Mouse (Mus musculus) E14TG2a.4 (cell line): ENCODE results near the gene Selenof.

Source experiments
- CTCF ChIP-seq: conservative IDR thresholded peaks from 2 replicates; pipeline ENCODE4 v1.5.1; 2014; ENCODE audit warnings: low read length
- NANOG ChIP-seq: IDR thresholded peaks from 2 replicates; pipeline ENCODE4 v1.6.1; 2014; ENCODE audit warnings: borderline replicate concordance, low read length, mixed read lengths
- POU5F1 ChIP-seq: IDR thresholded peaks from 2 replicates; pipeline ENCODE4 v1.6.1; 2014; ENCODE audit warnings: low read length, borderline replicate concordance

DNA sequence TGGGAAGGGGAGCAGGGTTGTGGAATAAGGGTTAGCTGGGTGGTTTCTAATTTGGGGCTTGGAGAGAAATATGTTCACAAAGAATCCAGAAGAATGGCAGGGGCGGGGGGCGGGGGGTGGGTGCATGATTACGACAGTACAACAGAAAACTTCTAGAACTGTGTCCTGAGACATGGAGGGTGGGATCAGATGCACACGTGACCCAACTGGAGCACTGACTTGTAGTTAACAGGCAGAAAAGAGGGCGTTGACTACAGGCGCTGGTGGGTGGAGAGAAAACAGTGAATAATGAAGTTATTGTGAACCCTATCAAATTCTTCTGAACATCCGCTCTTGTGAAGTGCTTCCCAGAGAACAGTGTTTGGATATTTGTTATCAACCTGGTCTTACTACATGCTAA lies 6.2 kb upstream of the Selenof start:
- TF ChIP-seq CTCF (no peak), POU5F1 (no peak), NANOG (no peak)
